Mouse (Mus musculus): ENCODE measurements at regions not wholly inside any gene's neighbourhood (a gene's known extent, or its start where the extent isn't known, plus 50 kb on each side); places are given as distances from the start of the nearest gene placed in this dataset.

- no peak for TF ChIP-seq CTCF (IDR thresholded peaks at IDR 0.05; ENCODE audit: control insufficient read depth, insufficient read depth, insufficient replicate concordance, low read depth, low read length)
- TF ChIP-seq POLR2A (IDR thresholded peaks at IDR 0.05; ENCODE audit: control insufficient read depth, low read depth, low read length): no peak
These were observed 387.9 kb upstream of the Tshz3 start for GRCm38 (mm10) chr7:36309761-36310605.

Measured in testis, adult 2 months (tissue).